In the genomic region with DNA sequence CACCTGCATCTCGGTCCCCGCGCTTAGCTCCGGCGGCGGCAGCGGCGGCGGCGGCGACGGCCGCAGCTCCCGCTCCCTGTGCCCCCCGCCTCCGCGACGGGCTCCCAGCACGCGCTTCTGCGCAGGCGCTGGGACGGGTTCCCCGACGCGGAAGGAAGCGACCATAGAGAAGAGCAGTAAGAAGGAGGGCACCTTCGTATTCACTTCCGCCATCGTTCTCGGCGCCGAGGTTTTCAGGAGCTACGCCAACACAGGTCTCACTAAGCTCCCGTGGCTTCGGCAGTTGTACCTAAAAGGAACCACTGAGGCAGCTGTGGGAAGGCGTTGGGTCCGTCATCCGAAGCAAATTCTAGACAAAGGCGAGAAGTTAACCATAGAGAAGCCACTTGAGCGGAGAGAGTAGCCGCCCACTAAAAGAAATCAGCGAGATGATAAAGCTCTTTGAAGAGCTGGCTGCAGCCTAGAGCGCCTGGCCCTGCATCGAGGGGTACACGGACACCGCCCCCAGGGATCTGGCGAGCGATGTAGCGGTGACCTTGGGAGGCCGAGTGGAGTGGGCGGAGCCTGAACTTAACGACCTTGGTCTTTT, we compare ENCODE assay signal across 8 mouse cellular contexts. TPM values are rescaled to one million over a fixed set of nuclear protein-coding genes. Genes with fewer than 3 reads are reported as not detected.
A peak's percentile ranks its signal among the peaks of the same experiment; 100 is the strongest.
DNase-seq lines count a peak whose midpoint lies in the region; ATAC-seq and TF ChIP-seq lines count a peak whose summit lies in the region.

Gene Sh2b1 (minus strand): TSS at position 432 of the 589 bp plus-strand sequence.

- WGBS in embryonic facial prominence, embryonic 12.5 days = under 1% methylated on average over 53 of the region's 53 CpGs
- WGBS in kidney, adult 2 months = under 1% methylated on average over 53 of the region's 53 CpGs
- under 1% methylated on average over 53 of the region's 53 CpGs for whole genome bisulfite sequencing in limb, embryonic 12.5 days
- WGBS in midbrain, embryonic 15.5 days = under 1% methylated on average over 53 of the region's 53 CpGs
- under 1% methylated on average over 53 of the region's 53 CpGs for WGBS in spleen, adult 2 months

- peak within 1 kb of the TSS; percentile 96 for H3K4me2 ChIP-seq in embryonic facial prominence, embryonic 12.5 days (replicated peaks)
- peak within 1 kb of the TSS; percentile 93 for H3K4me2 ChIP-seq in limb, embryonic 12.5 days
- peak within 1 kb of the TSS; percentile 94 for H3K4me2 ChIP-seq in midbrain, embryonic 15.5 days

- no peaks in the 10 kb centered on the region for H3K9me3 ChIP-seq in embryonic facial prominence, embryonic 12.5 days
- no peaks in the 10 kb centered on the region for H3K9me3 ChIP-seq in limb, embryonic 12.5 days
- no peaks in the 10 kb centered on the region for H3K9me3 ChIP-seq in midbrain, embryonic 15.5 days

- peak; percentile 89 for ATAC-seq in embryonic facial prominence, embryonic 12.5 days (ENCODE audit: insufficient number of reproducible peaks, insufficient read depth, low FRiP score, low TSS enrichment)
- ATAC-seq in limb, embryonic 12.5 days (ENCODE audit: insufficient number of reproducible peaks, insufficient read depth, low FRiP score, low TSS enrichment, low read depth) = peak; percentile 91
- peak; percentile 94 for ATAC-seq in midbrain, embryonic 15.5 days (replicated peaks)

- H3K4me3 ChIP-seq in embryonic facial prominence, embryonic 12.5 days = peak within 1 kb of the TSS; percentile 90
- H3K4me3 ChIP-seq in kidney, adult 2 months (ENCODE audit: insufficient read depth, low read depth, low read length) = peak within 1 kb of the TSS; percentile 84
- H3K4me3 ChIP-seq in limb, embryonic 12.5 days (replicated peaks) = peak within 1 kb of the TSS; percentile 91
- peak within 1 kb of the TSS; percentile 94 for H3K4me3 ChIP-seq in midbrain, embryonic 15.5 days
- peak within 1 kb of the TSS; percentile 84 for H3K4me3 ChIP-seq in spleen, adult 2 months (ENCODE audit: extremely low read depth, insufficient read depth, insufficient read length)

- H3K27ac ChIP-seq in embryonic facial prominence, embryonic 12.5 days = peak within 1 kb of the TSS; percentile 92
- peak within 1 kb of the TSS; percentile 97 for H3K27ac ChIP-seq in kidney, adult 2 months (ENCODE audit: insufficient read depth, low read depth, low read length)
- peak within 1 kb of the TSS; percentile 92 for H3K27ac ChIP-seq in limb, embryonic 12.5 days
- H3K27ac ChIP-seq in midbrain, embryonic 15.5 days = peak within 1 kb of the TSS; percentile 98
- peak within 1 kb of the TSS; percentile 97 for H3K27ac ChIP-seq in spleen, adult 2 months (ENCODE audit: insufficient read depth, low read length)

- peak within 1 kb of the TSS; percentile 98 for H3K9ac ChIP-seq in embryonic facial prominence, embryonic 12.5 days
- H3K9ac ChIP-seq in limb, embryonic 12.5 days (replicated peaks) = peak within 1 kb of the TSS; percentile 96
- peak within 1 kb of the TSS; percentile 98 for H3K9ac ChIP-seq in midbrain, embryonic 15.5 days

- peak; percentile 40 for TF ChIP-seq CTCF in kidney, adult 2 months (conservative IDR thresholded peaks at IDR 0.05; ENCODE audit: insufficient read depth, insufficient read length, low read depth, low read length)
- peak; percentile 36; the same call in 1 of the 2 replicates for TF ChIP-seq CTCF in spleen, adult 2 months (IDR thresholded peaks at IDR 0.05; ENCODE audit: extremely low read depth, insufficient read depth, insufficient read length, insufficient replicate concordance)

- H3K36me3 ChIP-seq in embryonic facial prominence, embryonic 12.5 days = peaks cover 29% of the 10 kb centered on the region
- no peaks in the 10 kb centered on the region; the same call in 1 of the 2 replicates for H3K36me3 ChIP-seq in kidney, adult 2 months (ENCODE audit: control insufficient read depth, insufficient read depth, low read length)
- H3K36me3 ChIP-seq in limb, embryonic 12.5 days = peaks cover 30% of the 10 kb centered on the region
- H3K36me3 ChIP-seq in midbrain, embryonic 15.5 days (replicated peaks) = peaks cover 22% of the 10 kb centered on the region
- H3K36me3 ChIP-seq in spleen, adult 2 months (ENCODE audit: control insufficient read depth, insufficient read depth, low read length) = peaks cover 4% of the 10 kb centered on the region

- H3K27me3 ChIP-seq in embryonic facial prominence, embryonic 12.5 days = no peaks in the 10 kb centered on the region
- H3K27me3 ChIP-seq in kidney, adult 2 months (replicated peaks; ENCODE audit: control insufficient read depth, insufficient read depth, low read length) = no peaks in the 10 kb centered on the region
- no peaks in the 10 kb centered on the region for H3K27me3 ChIP-seq in limb, embryonic 12.5 days
- no peaks in the 10 kb centered on the region for H3K27me3 ChIP-seq in midbrain, embryonic 15.5 days (replicated peaks)
- no peaks in the 10 kb centered on the region for H3K27me3 ChIP-seq in spleen, adult 2 months (ENCODE audit: control insufficient read depth, insufficient read depth, low read length)

- peak; percentile 68 for TF ChIP-seq POLR2A in kidney, adult 2 months (IDR thresholded peaks at IDR 0.05; ENCODE audit: low read depth, low read length)
- TF ChIP-seq POLR2A in spleen, adult 2 months (IDR thresholded peaks at IDR 0.05; ENCODE audit: low read depth, low read length) = peak; percentile 77

- H3K4me1 ChIP-seq in embryonic facial prominence, embryonic 12.5 days = peaks cover 16% of the 10 kb centered on the region
- H3K4me1 ChIP-seq in kidney, adult 2 months (ENCODE audit: control insufficient read depth, insufficient read depth, low read length) = peaks cover 12% of the 10 kb centered on the region; the same call in 1 of the 2 replicates
- H3K4me1 ChIP-seq in limb, embryonic 12.5 days (replicated peaks) = peaks cover 19% of the 10 kb centered on the region
- H3K4me1 ChIP-seq in midbrain, embryonic 15.5 days = peaks cover 26% of the 10 kb centered on the region
- peaks cover 23% of the 10 kb centered on the region; the same call in 1 of the 2 replicates for H3K4me1 ChIP-seq in spleen, adult 2 months (ENCODE audit: control insufficient read depth, insufficient read depth, insufficient read length)

- peak; percentile 89 for DNase-seq in 3134 (ENCODE audit: extremely low read depth, insufficient read length, low spot score)
- DNase-seq in adrenal gland, postnatal 25 days = peak; percentile 87
- peak; percentile 99 for DNase-seq in heart, adult 11 months
- DNase-seq in kidney, adult 2 months = peak; percentile 93
- DNase-seq in spleen, adult 2 months (ENCODE audit: low read depth in 1 of 2, low spot score in 2 of 2) = peak; percentile 82 to 85

RNA-seq across cellular contexts. Expression of gene Sh2b1, which starts in this region (rescaled TPM):
- total RNA-seq in adrenal gland, postnatal 25 days (2021) = 60.4 and 63.6 TPM in 2 replicates
- 60.2 and 62.6 TPM in 2 replicates for polyA plus RNA-seq in embryonic facial prominence, embryonic 12.5 days (2016; fragmentation: Nextera tagmentation; extraction: Ambion mirVana)
- 62.8 and 71.7 TPM in 2 replicates for polyA plus RNA-seq in kidney, adult 2 months (2012; rRNA removed)
- 57.8 and 59.9 TPM in 2 replicates for polyA plus RNA-seq in limb, embryonic 12.5 days (2016; fragmentation: Nextera tagmentation; extraction: Ambion mirVana)
- polyA plus RNA-seq in midbrain, embryonic 15.5 days (2015; fragmentation: Nextera tagmentation; extraction: Ambion mirVana) = 84.3 and 87.0 TPM in 2 replicates
- 53.4 and 67.4 TPM in 2 replicates for polyA plus RNA-seq in spleen, adult 2 months (2012; rRNA removed)

Comparison
In these comparisons a context has a peak if more than half of its experiments do, and no peak if none do; other contexts are left out.
1. Peak in every context shown above with its lines: DNase-seq, ATAC-seq, H3K4me3 ChIP-seq and H3K27ac ChIP-seq.